ENCODE assay signal across 22 mouse cellular contexts in the genomic region with DNA sequence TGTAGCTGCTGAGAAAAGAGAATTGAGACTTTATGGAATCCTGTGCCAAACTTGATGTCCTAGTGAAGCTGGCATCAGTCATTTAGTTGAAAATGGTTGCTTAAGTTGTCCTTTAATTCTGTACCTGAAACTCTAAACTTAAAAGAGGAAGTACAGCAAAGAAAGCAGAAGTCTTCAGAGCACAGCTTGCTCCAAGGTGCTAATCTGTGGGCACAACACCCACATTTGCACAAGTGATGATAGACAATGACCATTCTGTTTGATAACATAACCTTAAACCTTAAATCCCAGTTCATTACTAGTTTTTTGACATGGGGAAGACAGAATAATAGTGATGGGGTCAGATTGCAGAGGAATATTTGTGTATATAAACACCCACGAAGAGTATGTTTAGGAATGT. TPM values are rescaled to one million over a fixed set of nuclear protein-coding genes. Genes with fewer than 3 reads are reported as not detected.
"Had no signal": no experiment of that assay in that cellular context is flagged by ENCODE, and none has a peak within 500 bp of the region (broad histone marks: within the 10 kb centered on the region; RNA-seq: fewer than 3 reads in every experiment).

No protein-coding gene starts in this region.

- H3K27ac ChIP-seq: kidney, embryonic 15.5 days; left cerebral cortex, adult 2 months; limb, embryonic 12.5 days; liver, embryonic 14.5 days; midbrain, embryonic 13.5 days; neural tube, embryonic 15.5 days; stomach, embryonic 15.5 days had no signal

- H3K27me3 ChIP-seq: kidney, embryonic 15.5 days; limb, embryonic 12.5 days; midbrain, embryonic 13.5 days; neural tube, embryonic 15.5 days; stomach, embryonic 15.5 days had no signal

- H3K9me3 ChIP-seq: kidney, embryonic 15.5 days; limb, embryonic 12.5 days; midbrain, embryonic 13.5 days; neural tube, embryonic 15.5 days; stomach, embryonic 15.5 days had no signal

- H3K4me2 ChIP-seq: kidney, embryonic 15.5 days; limb, embryonic 12.5 days; midbrain, embryonic 13.5 days; neural tube, embryonic 15.5 days; stomach, embryonic 15.5 days had no signal

- DNase-seq: kidney, adult 11 months; kidney, postnatal 14 days; liver; lung, adult 2 months; lung, postnatal 4 days; right cerebral cortex, postnatal 4 days; spleen, adult 18-20 months; thymus, postnatal 4 days had no signal

- H3K4me3 ChIP-seq: kidney, embryonic 15.5 days; left cerebral cortex, adult 2 months; limb, embryonic 12.5 days; midbrain, embryonic 13.5 days; myocyte; neural tube, embryonic 15.5 days; stomach, embryonic 15.5 days had no signal

- H3K9ac ChIP-seq: kidney, embryonic 15.5 days; limb, embryonic 12.5 days; liver, embryonic 14.5 days; midbrain, embryonic 13.5 days; neural tube, embryonic 15.5 days; stomach, embryonic 15.5 days had no signal

- ATAC-seq: lung, postnatal 0 days; midbrain, embryonic 13.5 days had no signal

- H3K36me3 ChIP-seq: kidney, embryonic 15.5 days; limb, embryonic 12.5 days; midbrain, embryonic 13.5 days; neural tube, embryonic 15.5 days; stomach, embryonic 15.5 days had no signal

- H3K4me1 ChIP-seq: kidney, embryonic 15.5 days; limb, embryonic 12.5 days; midbrain, embryonic 13.5 days; neural tube, embryonic 15.5 days; stomach, embryonic 15.5 days had no signal

RNA-seq across cellular contexts. Expression of gene Retnlg, which starts 3.8 kb away (rescaled TPM):
- total RNA-seq: layer of hippocampus, adult 8-10 months; layer of hippocampus, postnatal 14 days; left cerebral cortex, postnatal 25 days had no signal
- polyA plus RNA-seq: limb, embryonic 12.5 days; myocyte; neural tube, embryonic 11.5 days; testis, adult 2 months had no signal

RNA-seq across cellular contexts. Expression of gene Retnla, which starts 26.3 kb away (rescaled TPM):
- total RNA-seq: layer of hippocampus, adult 8-10 months; left cerebral cortex, adult 2 months; left cerebral cortex, postnatal 25 days had no signal
- polyA plus RNA-seq: kidney, embryonic 15.5 days; limb, embryonic 12.5 days; liver, embryonic 14.5 days; midbrain, embryonic 13.5 days; myocyte; neural tube, embryonic 11.5 days; neural tube, embryonic 15.5 days; stomach, embryonic 15.5 days had no signal

RNA-seq across cellular contexts. Expression of gene Retnlb, which starts 52.0 kb away (rescaled TPM):
- total RNA-seq: layer of hippocampus, adult 8-10 months; layer of hippocampus, postnatal 14 days; left cerebral cortex, adult 2 months; left cerebral cortex, postnatal 25 days had no signal
- polyA plus RNA-seq: kidney, embryonic 15.5 days; limb, embryonic 12.5 days; liver, embryonic 14.5 days; lung, adult 2 months; midbrain, embryonic 13.5 days; myocyte; neural tube, embryonic 11.5 days; neural tube, embryonic 15.5 days; stomach, embryonic 15.5 days; testis, adult 2 months had no signal
